Comparison of ENCODE assay signal across 14 mouse cellular contexts in the genomic region with DNA sequence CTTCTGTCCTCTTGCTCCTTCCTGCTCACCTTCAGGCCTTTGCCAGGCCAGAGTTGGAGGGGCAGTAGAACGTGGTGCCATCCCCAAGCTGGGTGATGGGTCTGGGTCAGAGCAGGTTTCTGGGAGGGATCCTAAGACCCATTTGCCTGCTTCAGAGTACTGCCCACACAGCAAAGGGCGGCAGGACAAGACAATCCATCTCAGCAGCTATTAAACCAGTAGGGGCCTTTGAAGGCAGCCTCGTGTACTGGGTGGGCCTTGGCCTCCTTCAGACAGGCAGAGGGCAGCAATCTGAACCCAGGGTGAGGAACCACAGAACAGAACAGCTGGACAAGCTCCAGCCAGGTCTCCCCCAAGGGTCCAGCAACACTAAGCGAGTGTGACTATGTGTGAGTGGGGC. TPM values are rescaled to one million over a fixed set of nuclear protein-coding genes. Genes with fewer than 3 reads are reported as not detected.
"Had no signal": no experiment of that assay in that cellular context is flagged by ENCODE, and none has a peak within 500 bp of the region (broad histone marks: within the 10 kb centered on the region; RNA-seq: fewer than 3 reads in every experiment).

No protein-coding gene starts in this region.

- DNase-seq: lung, embryonic 14.5 days; lung, postnatal 10 days; lung, postnatal 4 days; midbrain, embryonic 14.5 days; thymus, postnatal 4 days had no signal

- H3K27ac ChIP-seq: kidney, postnatal 0 days; limb, embryonic 12.5 days; midbrain, embryonic 10.5 days; neural tube, embryonic 12.5 days had no signal

- H3K9me3 ChIP-seq: limb, embryonic 12.5 days; midbrain, embryonic 10.5 days; neural tube, embryonic 12.5 days had no signal

- H3K4me3 ChIP-seq: limb, embryonic 12.5 days; midbrain, embryonic 10.5 days; neural tube, embryonic 12.5 days had no signal

RNA-seq across cellular contexts. Expression of a gene that starts 6.4 kb away (rescaled TPM):
- polyA plus RNA-seq: kidney, postnatal 0 days; lung, embryonic 14.5 days; midbrain, embryonic 10.5 days had no signal

RNA-seq across cellular contexts. Expression of a gene that starts 58.6 kb away (rescaled TPM):
- total RNA-seq: layer of hippocampus, postnatal 25 days; left cerebral cortex, postnatal 36 days; liver, adult 2 months; megakaryocyte, adult 5-6 weeks; monocyte, adult 5-6 weeks had no signal
- polyA plus RNA-seq: liver, adult 2 months; lung, embryonic 14.5 days; midbrain, embryonic 10.5 days; midbrain, embryonic 14.5 days had no signal
